Mouse (Mus musculus) macrophage (primary cell): ENCODE results near the gene Mdm2. TPM values are rescaled to one million over a fixed set of nuclear protein-coding genes. Genes with fewer than 3 reads are reported as not detected.

Experiments
- H3K27ac ChIP-seq: fragments of 350-480 bp; formaldehyde crosslinking; 2 replicates; pipeline ENCODE4 v1.9.0; 2021
- H3K36me3 ChIP-seq: fragments of 350-480 bp; formaldehyde crosslinking; 2 replicates; pipeline ENCODE4 v1.9.0; 2021; ENCODE audit errors: inconsistent target
- H3K4me3 ChIP-seq: fragments of 350-480 bp; formaldehyde crosslinking; 2 replicates; pipeline ENCODE4 v1.9.0; 2021; ENCODE audit errors: inconsistent target
- H3K79me2 ChIP-seq: fragments of 350-480 bp; formaldehyde crosslinking; 2 replicates; pipeline ENCODE4 v1.9.0; 2021; ENCODE audit errors: inconsistent target
- WGBS: methylation state at CpG from one replicate; pipeline ENCODE4 v1.1.7; 2026; ENCODE audit warnings: inconsistent platforms; ENCODE audit not compliant: missing documents; 5-methylcytosine and 5-hydroxymethylcytosine counted together
- polyA plus RNA-seq: library from polyadenylated mRNA; stranded (reverse); fragments of 250-400 nt; gene quantifications from 3 replicates; pipeline ENCODE4 v1.2.4, GENCODE M21; 2018; ENCODE audit warnings: inconsistent platforms

The Mdm2 gene
- polyA plus RNA-seq, 1 experiment from 2014 or later: 84.1 TPM

- Histone ChIP-seq H3K4me3 (no peak overlapping the region), H3K79me2 (peaks cover 4% of the 10 kb centered on the region; the same call in 1 of the 2 replicates), H3K36me3 (peaks cover 28% of the 10 kb centered on the region), H3K27ac (no peak overlapping the region)
- 89% methylated on average over 13 of the region's 13 CpGs for whole genome bisulfite sequencing
These were observed 24.5 kb downstream of the Mdm2 start for GRCm38 (mm10) chr10:117685849-117686591.

GRCm38 (mm10) chr10:117685171-117685848, 25.2 kb downstream of the Mdm2 start:
- 72% methylated on average over 15 of the region's 15 CpGs for WGBS

GRCm38 (mm10) chr10:117684298-117685170, 26.0 kb downstream of the Mdm2 start:
- Histone ChIP-seq H3K4me3 (no peak overlapping the region), H3K79me2 (no peaks in the 10 kb centered on the region), H3K27ac (no peak overlapping the region), H3K36me3 (peaks cover 13% of the 10 kb centered on the region; the same call in 1 of the 2 replicates)
- 54% methylated on average over 17 of the region's 19 CpGs for WGBS

More at GRCm38 (mm10) chr10:117685171-117685848, 25.2 kb downstream of the Mdm2 start:
- Histone ChIP-seq H3K36me3 (peaks cover 21% of the 10 kb centered on the region; the same call in 1 of the 2 replicates), H3K79me2 (no peaks in the 10 kb centered on the region), H3K4me3 (no peak overlapping the region), H3K27ac (no peak overlapping the region)

DNA sequence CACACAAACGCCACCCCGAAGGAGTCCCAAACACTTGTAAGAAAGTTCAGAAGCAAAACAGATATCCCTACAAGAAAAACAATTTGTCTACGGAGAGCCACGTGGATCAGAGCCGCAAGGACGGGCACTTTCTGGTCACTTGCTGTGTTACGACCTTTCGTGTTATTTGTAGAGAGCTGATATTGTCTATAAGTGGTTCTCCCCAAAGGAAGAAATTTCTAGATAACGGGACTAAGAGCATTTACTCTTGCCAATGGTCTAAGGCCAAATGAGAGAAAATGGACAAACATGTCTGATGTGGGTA, 26.9 kb downstream of the Mdm2 start:
- H3K4me3 ChIP-seq: no peak overlapping the region
- 96% methylated on average over 7 of the region's 9 CpGs for WGBS
- H3K36me3 ChIP-seq: peaks cover 5% of the 10 kb centered on the region; the same call in 1 of the 2 replicates
- no peak overlapping the region for H3K27ac ChIP-seq
- H3K79me2 ChIP-seq: no peaks in the 10 kb centered on the region

DNA sequence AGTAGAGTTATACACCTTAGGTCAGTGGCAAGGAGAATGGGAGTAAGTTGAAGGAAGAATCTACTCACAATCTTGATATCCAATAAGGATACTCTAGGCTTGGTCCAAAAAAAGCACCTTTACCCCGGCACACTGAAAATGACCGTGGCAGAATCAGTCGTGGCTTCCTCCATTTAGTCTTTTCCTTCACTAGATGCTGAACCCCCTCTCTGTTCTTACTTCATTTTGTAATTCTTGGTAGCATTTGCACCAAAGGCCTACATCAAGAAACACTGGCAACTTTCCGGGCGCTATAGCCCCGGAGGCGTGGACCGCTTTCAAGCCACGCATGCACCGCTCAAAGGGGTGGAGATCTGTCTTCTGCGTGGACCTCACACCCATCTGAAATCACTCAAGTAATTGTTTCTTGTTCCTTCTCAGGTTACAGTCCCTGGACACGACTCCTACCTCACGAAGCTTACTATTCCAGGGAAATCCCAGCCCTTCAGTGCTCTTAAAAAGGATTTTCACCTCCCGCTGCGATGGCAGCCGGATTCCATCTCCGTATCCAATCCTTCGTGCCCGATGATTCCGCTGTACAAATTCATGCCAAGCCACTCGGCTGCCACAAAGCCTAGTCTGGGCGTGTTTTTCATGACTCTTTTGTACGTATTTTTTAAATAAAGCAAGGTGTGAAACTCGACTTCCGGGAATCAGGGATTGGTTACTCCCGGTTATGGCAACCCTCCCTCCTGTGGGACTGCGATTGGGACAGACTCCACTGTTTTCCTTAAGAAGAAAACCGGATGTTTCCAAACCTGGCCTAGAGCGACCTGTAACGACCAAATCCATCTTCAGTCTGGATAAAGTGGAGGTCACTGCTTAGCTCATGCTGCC, 27.5 kb downstream of the Mdm2 start:
- 93% methylated on average over 27 of the region's 30 CpGs for WGBS
- Histone ChIP-seq H3K27ac (no peak overlapping the region), H3K36me3 (no peaks in the 10 kb centered on the region), H3K79me2 (no peaks in the 10 kb centered on the region), H3K4me3 (no peak overlapping the region)

- H3K27ac ChIP-seq: no peak overlapping the region
- no peaks in the 10 kb centered on the region for H3K79me2 ChIP-seq
- H3K4me3 ChIP-seq: no peak overlapping the region
- H3K36me3 ChIP-seq: no peaks in the 10 kb centered on the region
- WGBS: 83% methylated on average over 13 of the region's 14 CpGs
These were observed 28.3 kb downstream of the Mdm2 start for GRCm38 (mm10) chr10:117681999-117682857.

GRCm38 (mm10) chr10:117681543-117681942, 29.0 kb downstream of the Mdm2 start:
- WGBS: 53% methylated on average over 3 of the region's 3 CpGs
- H3K27ac ChIP-seq: no peak overlapping the region
- H3K79me2 ChIP-seq: no peaks in the 10 kb centered on the region
- H3K36me3 ChIP-seq: no peaks in the 10 kb centered on the region
- H3K4me3 ChIP-seq: no peak overlapping the region

GRCm38 (mm10) chr10:117680868-117681513, 29.6 kb downstream of the Mdm2 start:
- Histone ChIP-seq H3K36me3 (no peaks in the 10 kb centered on the region), H3K4me3 (no peak overlapping the region), H3K27ac (no peak overlapping the region), H3K79me2 (no peaks in the 10 kb centered on the region)
- 94% methylated on average over 12 of the region's 12 CpGs for WGBS

GRCm38 (mm10) chr10:117679963-117680473, 30.5 kb downstream of the Mdm2 start:
- Histone ChIP-seq H3K79me2 (no peaks in the 10 kb centered on the region), H3K27ac (no peak overlapping the region), H3K4me3 (no peak overlapping the region), H3K36me3 (no peaks in the 10 kb centered on the region)
- WGBS: 94% methylated on average over 14 of the region's 14 CpGs

DNA sequence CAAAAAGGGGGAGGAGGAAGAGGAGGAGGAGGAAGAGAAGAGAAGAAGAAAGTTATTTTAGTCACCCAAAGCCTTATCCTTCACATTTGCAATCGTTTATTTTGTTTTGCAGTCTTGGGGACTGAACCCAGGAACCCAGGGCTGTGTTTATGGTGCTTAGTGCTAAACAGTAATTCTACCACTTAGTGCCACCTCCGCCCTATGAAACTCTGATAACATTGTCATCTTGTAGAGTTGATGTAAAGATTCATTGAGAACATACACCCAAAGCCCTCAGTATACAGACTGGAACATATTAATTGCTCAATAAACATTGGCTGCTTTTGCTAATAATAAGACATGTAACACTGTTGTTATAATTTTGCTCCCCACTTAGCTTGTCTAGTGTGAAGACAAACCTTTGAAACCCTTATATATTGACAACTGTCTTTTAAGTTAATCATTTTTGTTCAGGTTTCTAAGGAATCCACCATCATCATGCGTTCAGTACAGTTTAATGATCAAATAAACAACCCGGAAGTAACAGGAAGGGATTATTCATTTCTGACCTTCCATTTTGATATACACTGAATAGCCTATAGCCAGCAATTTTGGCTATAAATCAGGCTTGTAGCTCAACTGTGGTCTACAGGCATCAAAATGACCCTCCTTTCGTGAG, 31.4 kb downstream of the Mdm2 start:
- Histone ChIP-seq H3K4me3 (no peak overlapping the region), H3K79me2 (no peaks in the 10 kb centered on the region), H3K27ac (no peak overlapping the region), H3K36me3 (no peaks in the 10 kb centered on the region)
- WGBS: 91% methylated on average over 5 of the region's 5 CpGs

- 92% methylated on average over 4 of the region's 5 CpGs for WGBS
- no peaks in the 10 kb centered on the region for H3K36me3 ChIP-seq
- no peak overlapping the region for H3K27ac ChIP-seq
- H3K79me2 ChIP-seq: no peaks in the 10 kb centered on the region
- no peak overlapping the region for H3K4me3 ChIP-seq
These were observed 32.2 kb downstream of the Mdm2 start for GRCm38 (mm10) chr10:117678357-117678756.

DNA sequence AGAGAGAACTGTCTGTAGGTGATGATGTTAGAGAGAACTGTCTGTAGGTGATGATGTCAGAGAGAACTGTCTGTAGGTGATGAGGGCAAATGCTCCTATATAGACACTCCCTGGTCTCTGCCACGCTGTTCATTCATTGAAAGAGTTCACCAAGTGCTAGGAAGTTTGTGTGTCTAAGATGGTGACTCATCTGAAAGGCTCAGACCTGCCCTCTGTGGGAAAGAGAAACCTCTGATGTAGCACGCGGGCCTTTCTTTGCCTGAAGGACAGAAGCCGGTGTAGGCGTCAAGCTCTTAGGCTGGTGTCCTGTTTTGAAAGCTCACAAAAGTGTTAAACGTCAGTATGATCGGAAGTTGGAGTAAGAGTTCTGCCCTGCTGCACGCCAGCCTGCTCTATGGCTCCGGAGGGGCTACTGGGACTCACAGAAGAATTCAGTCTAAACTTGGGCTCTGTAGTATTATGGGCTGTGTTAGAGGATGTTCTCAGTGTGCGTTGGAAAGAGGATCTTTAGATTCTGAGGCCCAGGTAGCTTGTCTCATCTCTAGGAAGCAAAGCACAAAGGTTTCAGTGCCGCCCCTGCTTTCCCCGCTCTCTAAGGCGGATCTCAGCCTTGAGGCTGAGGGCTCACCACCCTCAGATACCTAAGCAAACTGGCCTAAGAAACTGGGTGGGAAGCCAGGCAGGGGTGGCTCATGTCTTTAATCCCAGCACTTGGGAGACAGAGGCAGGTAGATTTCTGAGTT, 32.9 kb downstream of the Mdm2 start:
- H3K4me3 ChIP-seq: no peak overlapping the region
- H3K36me3 ChIP-seq: no peaks in the 10 kb centered on the region
- 81% methylated on average over 13 of the region's 13 CpGs for WGBS
- no peak overlapping the region for H3K27ac ChIP-seq
- H3K79me2 ChIP-seq: no peaks in the 10 kb centered on the region
